Mouse (Mus musculus): ENCODE results near the gene Ilf3. TPM values are rescaled to one million over a fixed set of nuclear protein-coding genes. Genes with fewer than 3 reads are reported as not detected.

Gene Ilf3
- polyA plus RNA-seq, 1 experiment, result 81.9 TPM

DNA sequence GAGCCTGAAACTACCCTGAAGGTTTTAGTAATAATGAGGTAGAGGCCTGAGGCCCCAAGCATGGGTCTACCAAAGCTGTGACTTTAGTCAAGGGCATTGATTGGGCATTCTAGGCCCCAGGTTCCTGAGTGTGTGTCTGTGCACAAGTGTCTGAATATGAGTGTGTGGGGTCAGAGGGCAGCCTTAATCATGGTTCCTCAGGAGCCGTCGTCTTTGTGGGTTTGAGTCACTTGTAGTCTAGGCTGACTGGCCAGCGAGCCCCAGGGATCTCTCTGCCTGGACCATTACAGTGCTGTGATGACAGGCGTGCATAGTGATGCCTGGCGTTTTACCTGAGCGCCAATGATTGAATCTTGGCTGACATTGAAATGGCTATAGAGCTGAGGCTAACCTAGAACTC lies 60.5 kb downstream of the Ilf3 start:
- Histone ChIP-seq H3K4me1 (ENCODE audit: control insufficient read depth, insufficient read depth, low read length) (peaks cover 9% of the 10 kb centered on the region), H3K36me3 (ENCODE audit: control insufficient read depth, insufficient read depth, low read length) (no peaks in the 10 kb centered on the region), H3K4me3 (ENCODE audit: control insufficient read depth, low read depth, low read length) (no peak overlapping the region), H3K27me3 (ENCODE audit: control insufficient read depth, insufficient read depth, low read length) (no peaks in the 10 kb centered on the region), H3K27ac (ENCODE audit: control insufficient read depth, insufficient read depth, low read depth, low read length) (no peak overlapping the region)
- TF ChIP-seq CTCF (IDR thresholded peaks at IDR 0.05; ENCODE audit: control insufficient read depth, insufficient read depth, insufficient replicate concordance, low read depth, low read length) (no peak), POLR2A (IDR thresholded peaks at IDR 0.05; ENCODE audit: control insufficient read depth, low read depth, low read length) (no peak)

- H3K27me3 ChIP-seq (ENCODE audit: control insufficient read depth, insufficient read depth, low read length), result no peaks in the 10 kb centered on the region
- H3K4me1 ChIP-seq (ENCODE audit: control insufficient read depth, insufficient read depth, low read length), result peaks cover 6% of the 10 kb centered on the region
- H3K36me3 ChIP-seq (ENCODE audit: control insufficient read depth, insufficient read depth, low read length), result no peaks in the 10 kb centered on the region
- TF ChIP-seq CTCF (IDR thresholded peaks at IDR 0.05; ENCODE audit: control insufficient read depth, insufficient read depth, insufficient replicate concordance, low read depth, low read length) (no peak), POLR2A (IDR thresholded peaks at IDR 0.05; ENCODE audit: control insufficient read depth, low read depth, low read length) (no peak)
- H3K27ac ChIP-seq (ENCODE audit: control insufficient read depth, insufficient read depth, low read depth, low read length), result no peak overlapping the region
- H3K4me3 ChIP-seq (ENCODE audit: control insufficient read depth, low read depth, low read length), result no peak overlapping the region
Observed at GRCm38 (mm10) chr9:21430724-21431123, 63.1 kb downstream of the Ilf3 start.

DNA sequence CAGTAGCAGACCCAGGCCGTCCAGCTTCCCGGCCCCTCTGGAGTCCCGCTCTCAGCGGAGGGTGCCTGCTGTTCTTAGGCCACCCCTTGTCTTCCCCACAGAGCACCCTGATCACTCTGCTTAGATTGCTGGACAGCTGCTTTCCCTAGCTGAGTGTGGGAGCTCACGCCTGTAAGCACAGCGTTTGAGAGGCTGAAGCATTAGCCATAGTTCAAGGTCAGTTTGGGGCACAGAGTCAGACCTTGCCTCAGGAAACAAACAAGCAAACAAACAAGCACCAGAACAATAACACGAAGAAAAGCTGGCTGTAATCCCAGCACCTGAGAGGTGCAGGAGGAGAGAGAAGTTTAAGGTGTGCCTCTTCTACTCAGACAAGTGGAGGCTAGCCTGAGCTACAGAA lies 64.4 kb downstream of the Ilf3 start:
- Histone ChIP-seq H3K27ac (ENCODE audit: control insufficient read depth, insufficient read depth, low read depth, low read length) (no peak overlapping the region), H3K27me3 (ENCODE audit: control insufficient read depth, insufficient read depth, low read length) (no peaks in the 10 kb centered on the region), H3K4me1 (ENCODE audit: control insufficient read depth, insufficient read depth, low read length) (peaks cover 7% of the 10 kb centered on the region), H3K4me3 (ENCODE audit: control insufficient read depth, low read depth, low read length) (no peak overlapping the region), H3K36me3 (ENCODE audit: control insufficient read depth, insufficient read depth, low read length) (no peaks in the 10 kb centered on the region)
- TF ChIP-seq POLR2A (IDR thresholded peaks at IDR 0.05; ENCODE audit: control insufficient read depth, low read depth, low read length) (no peak), CTCF (IDR thresholded peaks at IDR 0.05; ENCODE audit: control insufficient read depth, insufficient read depth, insufficient replicate concordance, low read depth, low read length) (no peak)

DNA sequence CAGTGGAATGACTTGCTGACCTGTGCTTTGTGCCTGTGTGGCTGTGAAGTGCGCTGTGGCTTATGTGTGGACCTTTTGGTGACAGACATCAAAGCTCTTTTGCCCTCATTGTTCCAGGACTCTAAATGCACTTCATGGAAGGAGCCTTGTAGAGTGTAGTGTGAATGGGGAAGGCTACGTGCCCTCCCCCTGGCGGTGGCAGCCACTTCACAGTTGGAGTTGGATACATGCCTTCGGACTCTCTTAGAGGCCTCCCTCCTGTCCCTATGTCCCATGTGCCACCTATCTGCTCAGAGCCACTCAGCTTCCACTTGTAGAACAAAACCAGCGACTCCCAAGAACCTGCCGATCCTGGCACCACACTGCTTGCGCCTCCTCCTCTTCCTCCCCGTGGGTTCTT lies 66.1 kb downstream of the Ilf3 start:
- H3K4me3 ChIP-seq (ENCODE audit: control insufficient read depth, low read depth, low read length), result no peak overlapping the region
- no peaks in the 10 kb centered on the region for H3K36me3 ChIP-seq (ENCODE audit: control insufficient read depth, insufficient read depth, low read length)
- TF ChIP-seq POLR2A (IDR thresholded peaks at IDR 0.05; ENCODE audit: control insufficient read depth, low read depth, low read length), result no peak
- TF ChIP-seq CTCF (IDR thresholded peaks at IDR 0.05; ENCODE audit: control insufficient read depth, insufficient read depth, insufficient replicate concordance, low read depth, low read length), result no peak
- no peaks in the 10 kb centered on the region for H3K27me3 ChIP-seq (ENCODE audit: control insufficient read depth, insufficient read depth, low read length)
- H3K4me1 ChIP-seq (ENCODE audit: control insufficient read depth, insufficient read depth, low read length), result peaks cover 13% of the 10 kb centered on the region
- H3K27ac ChIP-seq (ENCODE audit: control insufficient read depth, insufficient read depth, low read depth, low read length), result no peak overlapping the region

GRCm38 (mm10) chr9:21434410-21434809 lies 66.7 kb downstream of the Ilf3 start:
- Histone ChIP-seq H3K27me3 (ENCODE audit: control insufficient read depth, insufficient read depth, low read length) (no peaks in the 10 kb centered on the region), H3K4me1 (ENCODE audit: control insufficient read depth, insufficient read depth, low read length) (peaks cover 13% of the 10 kb centered on the region), H3K4me3 (ENCODE audit: control insufficient read depth, low read depth, low read length) (no peak overlapping the region), H3K36me3 (ENCODE audit: control insufficient read depth, insufficient read depth, low read length) (no peaks in the 10 kb centered on the region), H3K27ac (ENCODE audit: control insufficient read depth, insufficient read depth, low read depth, low read length) (no peak overlapping the region)
- TF ChIP-seq CTCF (IDR thresholded peaks at IDR 0.05; ENCODE audit: control insufficient read depth, insufficient read depth, insufficient replicate concordance, low read depth, low read length) (no peak), POLR2A (IDR thresholded peaks at IDR 0.05; ENCODE audit: control insufficient read depth, low read depth, low read length) (no peak)

DNA sequence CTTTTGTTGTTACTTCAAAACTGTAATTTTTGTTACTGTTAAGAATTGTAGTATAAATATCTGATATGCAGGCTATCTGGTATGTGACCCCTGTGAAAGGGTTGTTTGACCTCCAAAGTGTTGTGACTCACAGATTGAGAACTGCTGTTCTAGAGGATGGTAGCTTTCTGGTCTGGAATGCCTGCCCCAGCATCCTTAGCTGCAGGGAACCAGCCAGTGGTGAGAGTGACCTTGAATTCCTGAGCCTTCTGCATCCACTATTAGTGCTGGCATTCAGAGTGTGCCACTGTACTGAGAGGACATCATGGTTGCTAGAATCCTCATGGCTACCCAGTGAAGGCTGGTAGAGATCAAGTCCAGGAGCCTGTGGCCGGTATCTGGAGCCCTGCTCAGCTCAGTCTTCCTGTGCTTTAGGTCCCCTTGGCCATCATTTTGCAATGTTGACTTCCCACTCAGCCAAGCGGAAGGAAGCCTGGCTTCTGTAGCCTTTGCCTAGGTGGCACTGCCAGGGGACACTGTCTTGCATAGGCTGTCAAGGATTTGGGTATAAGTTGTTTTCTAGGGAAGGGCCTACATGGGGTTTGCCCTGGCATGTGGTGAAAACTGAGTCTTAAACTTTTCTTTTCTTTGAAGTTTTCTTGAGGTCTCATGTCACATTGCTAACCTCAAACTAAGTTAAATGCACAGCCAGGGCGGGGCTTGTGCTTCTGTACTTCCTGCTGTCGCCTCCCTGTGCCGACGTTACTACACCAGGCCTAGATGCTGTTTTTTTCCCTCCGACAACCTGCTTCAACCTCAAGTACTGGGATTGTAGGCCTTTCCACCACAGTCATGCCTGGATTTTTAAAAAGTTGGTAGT lies 68.3 kb downstream of the Ilf3 start:
- H3K27me3 ChIP-seq (ENCODE audit: control insufficient read depth, insufficient read depth, low read length), result no peaks in the 10 kb centered on the region
- H3K4me3 ChIP-seq (ENCODE audit: control insufficient read depth, low read depth, low read length), result no peak overlapping the region
- no peaks in the 10 kb centered on the region for H3K36me3 ChIP-seq (ENCODE audit: control insufficient read depth, insufficient read depth, low read length)
- no peak for TF ChIP-seq POLR2A (IDR thresholded peaks at IDR 0.05; ENCODE audit: control insufficient read depth, low read depth, low read length)
- TF ChIP-seq CTCF (IDR thresholded peaks at IDR 0.05; ENCODE audit: control insufficient read depth, insufficient read depth, insufficient replicate concordance, low read depth, low read length), result no peak
- peak overlapping the region; percentile 7 for H3K27ac ChIP-seq (ENCODE audit: control insufficient read depth, insufficient read depth, low read depth, low read length)
- peaks cover 13% of the 10 kb centered on the region for H3K4me1 ChIP-seq (ENCODE audit: control insufficient read depth, insufficient read depth, low read length)

- Histone ChIP-seq H3K4me1 (ENCODE audit: control insufficient read depth, insufficient read depth, low read length) (peaks cover 13% of the 10 kb centered on the region), H3K27ac (ENCODE audit: control insufficient read depth, insufficient read depth, low read depth, low read length) (peak overlapping the region; percentile 78), H3K27me3 (ENCODE audit: control insufficient read depth, insufficient read depth, low read length) (no peaks in the 10 kb centered on the region), H3K36me3 (ENCODE audit: control insufficient read depth, insufficient read depth, low read length) (no peaks in the 10 kb centered on the region), H3K4me3 (ENCODE audit: control insufficient read depth, low read depth, low read length) (no peak overlapping the region)
- TF ChIP-seq POLR2A (IDR thresholded peaks at IDR 0.05; ENCODE audit: control insufficient read depth, low read depth, low read length) (no peak), CTCF (IDR thresholded peaks at IDR 0.05; ENCODE audit: control insufficient read depth, insufficient read depth, insufficient replicate concordance, low read depth, low read length) (no peak)
Observed at GRCm38 (mm10) chr9:21437577-21437976, 69.9 kb downstream of the Ilf3 start.

Data from testis, adult 2 months (tissue).